Mouse (Mus musculus): ENCODE data around the gene Zswim1.
"Not testable (repeated sequence)": the region's sequence is repeated elsewhere in the genome, so short reads cannot be mapped to it uniquely, and the experiment has no call there.

The Zswim1 gene

DNA sequence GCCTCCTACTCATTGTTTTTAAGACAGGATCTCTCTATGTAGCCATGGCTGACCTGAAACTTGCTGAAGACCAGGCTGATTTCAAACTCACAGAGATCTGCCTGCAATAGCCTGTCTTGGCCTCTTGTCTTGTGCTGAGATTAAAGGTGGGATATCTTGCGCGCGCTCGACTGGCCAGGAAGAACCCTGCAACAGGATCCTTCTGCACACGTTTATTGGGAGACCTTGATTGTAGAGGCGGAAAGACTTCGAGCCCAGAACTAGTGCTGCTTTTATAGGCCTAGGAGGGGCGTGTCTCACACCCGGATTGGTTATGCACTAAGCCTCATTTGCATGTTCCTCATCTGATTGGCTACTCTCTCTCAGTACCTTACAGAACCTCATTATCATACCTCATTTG lies 40.9 kb downstream of the Zswim1 start:
- not testable (repeated sequence) for DNase-seq (ENCODE audit: low spot score in 2 of 2)

- no peak for DNase-seq (ENCODE audit: low spot score in 2 of 2)
Observed at GRCm38 (mm10) chr2:164864593-164864992, 42.1 kb downstream of the Zswim1 start.

- DNase-seq (ENCODE audit: low spot score in 2 of 2), result no peak
Observed at GRCm38 (mm10) chr2:164866741-164867551, 44.5 kb downstream of the Zswim1 start.

DNA sequence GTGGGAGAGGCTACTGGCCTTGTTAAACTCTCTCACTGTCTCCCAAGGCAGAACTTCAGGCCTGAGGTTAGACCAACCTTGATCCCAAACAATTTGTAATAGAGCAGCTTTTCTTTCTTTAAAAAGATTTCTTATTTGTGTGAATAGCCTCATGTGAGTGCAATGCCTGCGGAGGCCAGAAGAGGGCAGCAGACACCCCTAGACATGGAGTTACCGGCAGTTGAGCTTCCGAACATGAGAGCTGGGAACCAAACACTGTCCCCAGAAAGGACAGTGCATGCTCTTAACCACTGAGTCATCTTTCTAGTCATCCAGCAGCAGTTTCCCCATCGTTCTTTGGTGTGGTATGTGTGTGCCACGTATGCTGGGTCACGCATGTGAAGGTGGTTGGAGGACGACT lies 45.1 kb downstream of the Zswim1 start:
- DNase-seq (ENCODE audit: low spot score in 2 of 2), result no peak

DNA sequence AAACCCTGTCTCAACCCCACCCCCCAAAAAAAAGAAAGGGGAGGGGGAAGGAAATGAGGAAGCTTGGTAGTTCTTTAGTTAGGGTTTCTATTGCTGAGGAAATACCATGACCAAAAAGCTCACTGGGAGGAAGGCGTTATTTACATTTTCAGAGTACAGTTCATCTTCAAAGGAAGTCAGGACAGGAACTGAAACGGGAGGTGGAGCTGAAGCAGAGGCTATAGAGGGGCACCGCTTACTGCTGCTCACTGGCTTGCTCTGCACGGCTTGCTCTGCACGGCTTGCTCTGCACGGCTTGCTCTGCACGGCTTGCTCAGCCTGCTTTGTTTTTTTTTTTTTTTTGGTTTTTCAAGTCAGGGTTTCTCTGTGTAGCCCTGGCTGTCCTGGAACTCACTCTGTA lies 46.0 kb downstream of the Zswim1 start:
- no peak for DNase-seq (ENCODE audit: low spot score in 2 of 2)

GRCm38 (mm10) chr2:164871602-164872303 lies 49.3 kb downstream of the Zswim1 start:
- no peak for DNase-seq (ENCODE audit: low spot score in 2 of 2)

DNA sequence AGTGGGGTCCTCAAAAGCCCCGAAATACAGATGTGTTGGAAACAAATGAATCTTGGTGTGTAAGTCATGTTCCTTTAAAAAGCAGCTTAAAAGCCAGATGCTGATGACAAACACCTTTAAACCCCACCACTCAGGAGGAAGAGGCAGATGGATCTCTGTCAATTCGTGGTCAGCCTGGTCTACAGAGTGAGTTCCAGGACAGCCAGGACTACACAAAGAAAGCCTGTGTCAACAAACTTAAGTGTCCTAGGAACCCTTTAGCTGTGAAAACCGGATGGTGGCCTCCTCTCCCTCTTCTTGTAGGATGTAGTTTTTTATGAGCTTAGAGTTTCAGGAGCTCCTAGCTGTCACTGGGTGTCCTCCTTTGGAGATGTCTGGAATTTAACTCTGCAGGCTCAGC lies 51.1 kb downstream of the Zswim1 start:
- no peak for DNase-seq (ENCODE audit: low spot score in 2 of 2)

DNA sequence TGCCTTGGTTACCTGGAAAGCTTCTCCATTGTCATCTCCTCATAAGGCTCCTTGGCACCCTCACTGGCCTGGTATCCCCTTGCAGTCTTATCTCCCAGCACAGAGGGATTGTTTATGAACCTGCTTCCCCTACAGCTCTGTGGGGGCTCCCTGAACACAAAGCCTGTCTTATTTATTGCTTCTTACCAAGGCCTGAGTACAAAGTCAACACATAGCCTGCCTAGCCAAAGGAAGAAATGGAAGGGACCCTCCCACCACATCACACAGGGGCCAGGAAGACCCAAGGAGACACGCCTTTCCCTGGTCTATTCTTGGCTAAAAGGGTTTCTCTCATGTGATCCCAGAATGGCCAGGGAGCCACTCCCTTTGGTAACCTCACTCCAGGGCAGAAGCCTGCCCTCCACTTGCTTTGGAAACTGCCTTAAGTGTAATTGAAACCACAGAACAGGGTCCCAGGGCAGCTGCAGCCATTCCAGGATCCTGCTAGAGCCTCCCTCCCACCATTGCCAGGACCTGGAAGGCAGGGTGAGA lies 51.8 kb downstream of the Zswim1 start:
- DNase-seq (ENCODE audit: low spot score in 2 of 2), result no peak

- not testable (repeated sequence) for DNase-seq (ENCODE audit: low spot score in 2 of 2)
Observed at GRCm38 (mm10) chr2:164875648-164876047, 53.2 kb downstream of the Zswim1 start.
